Mouse (Mus musculus): ENCODE results near the gene Adra1d.

Adra1d gene

GRCm38 (mm10) chr2:131496125-131496820 is 65.8 kb downstream of the Adra1d start:
- no peak for DNase-seq (ENCODE audit: low spot score)

Data from embryo, embryonic 10.5 days (tissue).